Mouse (Mus musculus) embryonic stem cell, embryonic (primary cell): ENCODE measurements around the gene Myo15.
"Not testable (repeated sequence)": the region's sequence is repeated elsewhere in the genome, so short reads cannot be mapped to it uniquely, and the experiment has no call there.

Experiments
- CTCF ChIA-PET, 4 experiments: fragments of 300-600 bp in 2 of 4; fragments of 350-600 bp in 2 of 4; sonication (Branson Sonifier 250); formaldehyde crosslinking; loops; one replicate each; lab custom pipeline; 2022; ENCODE audit warnings: inconsistent platforms in 2 of 4; lab: Charles Lee
- POLR2A ChIA-PET, 4 experiments: fragments of 300-600 bp in 2 of 4; fragments of 350-600 bp in 2 of 4; sonication (Branson Sonifier 250); formaldehyde crosslinking; loops; one replicate each; lab custom pipeline; 2022; ENCODE audit warnings: antibody characterized with exemption in 4 of 4, inconsistent platforms in 1 of 4; lab: Charles Lee

Gene Myo15

DNA sequence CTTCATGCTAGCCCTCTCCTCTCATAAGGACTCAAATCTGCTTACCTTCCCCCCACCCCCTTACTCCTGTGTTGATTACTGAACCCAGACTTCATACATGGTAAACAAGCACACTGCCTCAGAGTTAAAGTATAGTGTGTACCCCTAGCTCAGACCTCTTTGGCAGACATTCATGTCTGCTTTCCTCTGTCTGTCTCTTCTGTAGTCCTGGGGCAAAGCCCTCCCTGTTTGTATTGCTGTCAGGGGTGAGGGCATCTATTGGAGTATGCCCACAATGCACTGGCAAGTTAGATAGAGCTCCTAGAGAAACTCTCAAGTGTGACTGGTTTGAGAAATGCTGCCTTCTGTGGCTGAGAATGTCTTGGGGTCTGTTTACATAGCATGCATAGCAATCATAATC lies 84.0 kb downstream of the Myo15 start:
- CTCF ChIA-PET, result interaction anchor here in 1 of 4 experiments (0.5 to 1.8 kb wide), 2 partner anchors 11 to 15 kb away, joined by 3 to 5 read pairs; no protein-coding TSS in a partner anchor
- POLR2A ChIA-PET, result interaction anchor here in 3 of 4 experiments (0.8 to 4.8 kb wide), 4 partner anchors 10 to 285 kb away, joined by 3 to 17 read pairs (median 8); no protein-coding TSS in a partner anchor

DNA sequence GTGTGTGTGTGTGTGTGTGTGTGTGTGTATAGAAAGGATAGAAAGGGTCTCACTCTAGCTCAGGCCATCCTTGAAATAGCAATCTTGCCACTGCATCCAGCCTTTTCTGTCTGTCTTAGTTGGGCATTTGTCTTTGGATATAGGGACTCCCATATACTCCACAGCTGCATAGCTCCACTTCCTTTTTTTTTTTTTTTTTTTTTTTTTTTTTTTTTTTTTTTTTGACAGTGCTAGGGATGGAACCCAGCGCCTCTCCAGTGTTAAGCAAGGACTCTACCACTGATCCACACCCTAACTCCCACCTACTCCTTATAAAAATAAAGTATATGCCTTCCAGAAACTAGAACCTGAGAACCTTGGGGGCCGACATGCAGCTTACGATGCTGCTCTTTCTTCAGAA lies 88.5 kb downstream of the Myo15 start:
- CTCF ChIA-PET, result interaction anchor here in 3 of 4 experiments (0.6 to 1.0 kb wide), 8 partner anchors 19 to 308 kb away, joined by 3 to 15 read pairs (median 6); no protein-coding TSS in a partner anchor
- POLR2A ChIA-PET, result interaction anchor here (0.5 to 3.3 kb wide), 12 partner anchors 9 to 419 kb away, joined by 3 to 16 read pairs (median 4); no protein-coding TSS in a partner anchor

DNA sequence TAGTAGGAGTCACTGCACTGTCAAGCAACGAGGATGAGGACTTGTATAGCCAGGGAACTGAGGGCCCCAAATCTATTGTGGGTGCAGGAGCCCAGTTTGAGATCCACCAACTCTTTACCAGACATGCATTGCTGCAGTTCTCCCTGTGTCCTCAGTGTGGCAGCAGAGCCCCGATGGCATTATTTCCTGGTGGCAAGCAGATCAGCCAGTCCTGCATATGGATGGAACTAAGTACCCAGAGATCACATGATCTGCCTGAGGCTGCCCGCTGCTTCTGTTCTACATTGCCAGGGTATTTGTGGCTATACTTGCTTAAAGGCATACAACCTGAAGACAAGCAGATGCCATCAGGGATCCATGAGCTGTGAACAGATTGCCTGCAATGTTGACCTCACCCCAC lies 90.2 kb downstream of the Myo15 start:
- ChIA-PET CTCF (interaction anchor here in 2 of 4 experiments (0.7 to 2.2 kb wide), 6 partner anchors 20 to 308 kb away, joined by 3 to 9 read pairs (median 3); no protein-coding TSS in a partner anchor), POLR2A (interaction anchor here in 2 of 4 experiments (0.6 to 1.4 kb wide), 5 partner anchors 11 to 193 kb away, joined by 3 to 7 read pairs (median 3); no protein-coding TSS in a partner anchor)

DNA sequence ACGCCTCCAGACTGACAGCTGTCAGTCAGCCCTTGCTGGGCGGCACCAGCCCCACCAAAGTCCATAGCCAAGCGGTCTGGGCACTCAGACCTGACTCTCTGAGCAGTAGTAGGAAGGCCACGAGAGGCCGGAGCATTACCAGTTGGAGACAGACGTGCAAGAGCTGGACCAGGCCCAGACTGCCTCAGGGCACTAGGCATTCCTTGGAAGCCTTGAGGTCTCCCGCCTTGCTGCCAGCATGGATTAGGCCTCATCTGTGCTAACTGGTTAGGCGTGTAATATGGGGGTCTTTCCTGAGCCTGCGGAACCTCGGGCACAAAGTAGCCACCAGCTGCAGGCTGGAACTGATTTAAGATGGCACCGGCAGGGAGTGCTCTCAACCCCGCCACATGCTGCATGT lies 104.9 kb downstream of the Myo15 start:
- CTCF ChIA-PET, POLR2A ChIA-PET: not testable (repeated sequence)
